8 mouse cellular contexts compared by ENCODE assay signal in the genomic region with DNA sequence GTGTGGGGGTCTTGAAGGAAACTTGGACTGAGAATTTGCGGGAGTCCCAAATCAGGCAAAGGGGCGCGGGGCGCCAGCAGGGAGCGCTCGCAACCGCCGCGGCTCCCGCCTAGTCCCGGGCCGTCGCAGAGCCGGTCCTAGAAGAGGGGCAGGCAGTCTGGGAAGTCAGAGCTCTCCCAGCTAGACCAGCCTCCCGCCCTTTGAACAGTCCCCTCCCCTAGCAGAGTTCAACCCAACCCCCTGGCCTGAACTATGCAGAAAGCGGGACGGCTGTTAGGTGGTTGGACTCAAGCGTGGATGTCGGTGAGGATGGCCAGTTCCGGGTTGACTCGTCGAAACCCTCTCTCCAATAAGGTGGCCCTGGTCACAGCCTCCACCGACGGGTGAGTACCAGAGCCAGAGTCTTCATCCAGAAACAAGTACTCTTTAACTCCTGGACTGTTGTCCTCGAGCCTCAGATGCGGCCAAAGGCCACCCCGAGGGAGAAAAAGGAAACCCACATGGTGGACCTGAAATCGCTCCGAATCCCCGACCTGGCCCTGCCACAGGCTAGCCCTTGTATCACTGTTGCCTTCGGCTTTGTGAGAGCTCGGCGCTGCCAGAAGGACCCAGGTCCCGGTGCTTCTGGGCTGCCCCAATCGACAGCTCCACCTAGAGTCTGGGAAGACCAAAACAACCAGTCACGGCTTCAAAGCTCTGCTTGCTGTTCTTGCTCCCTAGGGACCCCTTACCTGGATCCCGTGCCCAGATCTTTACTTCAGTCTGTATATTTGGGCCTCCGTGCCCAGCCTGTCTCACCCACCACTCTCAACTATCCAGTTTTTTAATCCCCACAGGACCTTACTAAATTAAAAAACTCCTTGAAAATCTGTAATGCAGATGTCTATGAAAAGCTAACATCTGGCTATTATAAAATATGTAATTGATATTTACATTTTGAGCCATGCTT. TPM values are rescaled to one million over a fixed set of nuclear protein-coding genes. Genes with fewer than 3 reads are reported as not detected.
DNase-seq lines count a peak whose midpoint lies in the region; ATAC-seq lines count a peak whose summit lies in the region.

Gene Dhrs4 (plus strand): TSS at position 108 of the 949 bp plus-strand sequence.

- H3K4me1 ChIP-seq in hindbrain, embryonic 15.5 days (replicated peaks) = peaks cover 11% of the 10 kb centered on the region; the same call in 1 of the 2 replicates

- peak within 1 kb of the TSS; percentile 62 for H3K4me2 ChIP-seq in hindbrain, embryonic 15.5 days

- peak within 1 kb of the TSS; percentile 55 for H3K9ac ChIP-seq in hindbrain, embryonic 15.5 days

- peak within 1 kb of the TSS; percentile 60 for H3K27ac ChIP-seq in hindbrain, embryonic 15.5 days (replicated peaks)

- H3K27me3 ChIP-seq in hindbrain, embryonic 15.5 days = no peaks in the 10 kb centered on the region

- no peaks in the 10 kb centered on the region for H3K9me3 ChIP-seq in hindbrain, embryonic 15.5 days

- DNase-seq in T-cell, adult 2 months (ENCODE audit: low spot score) = peak; percentile 83
- peak; percentile 82 to 85 for DNase-seq in cerebellum, postnatal 25 days
- peak; percentile 72 for DNase-seq in gastrocnemius, adult 18-20 months (ENCODE audit: low spot score)
- DNase-seq in left cerebral cortex, adult 11 months (ENCODE audit: low spot score) = peak; percentile 52
- DNase-seq in lung, postnatal 4 days = peak; percentile 86 to 88
- DNase-seq in retina, postnatal 1 day = peak; percentile 92
- peak; percentile 90 for DNase-seq in thymus, postnatal 4 days

- peak; percentile 93 for ATAC-seq in hindbrain, embryonic 15.5 days (ENCODE audit: low FRiP score, low read depth)

- H3K4me3 ChIP-seq in hindbrain, embryonic 15.5 days = peak within 1 kb of the TSS; percentile 54

- no peaks in the 10 kb centered on the region for H3K36me3 ChIP-seq in hindbrain, embryonic 15.5 days

- WGBS in hindbrain, embryonic 15.5 days = under 1% methylated on average over 38 of the region's 38 CpGs

RNA-seq across cellular contexts. Expression of gene Dhrs4, which starts in this region (rescaled TPM):
- total RNA-seq in gastrocnemius, adult 18-20 months (2021) = 10 to 100 TPM; 37.1 to 46.0 TPM
- 25.2 and 26.3 TPM in 2 replicates for polyA plus RNA-seq in hindbrain, embryonic 15.5 days (2015; fragmentation: Nextera tagmentation; extraction: Ambion mirVana)

Comparison
In these comparisons a context has a peak if more than half of its experiments do, and no peak if none do; other contexts are left out.
1. Peak in every context shown above with its lines: DNase-seq, ATAC-seq, H3K4me3 ChIP-seq and H3K27ac ChIP-seq.